Mouse (Mus musculus) midbrain, embryonic 13.5 days (tissue): ENCODE measurements around the gene Ergic2. TPM values are rescaled to one million over a fixed set of nuclear protein-coding genes. Genes with fewer than 3 reads are reported as not detected.

Experiments
- ATAC-seq: fragments of 200-750 bp; cut with Nextera tagmentation; 2 replicates; pipeline ENCODE4 v1.8.0; 2017; ENCODE audit warnings: mild to moderate bottlenecking, moderate TSS enrichment, moderate library complexity
- H3K27ac ChIP-seq: fragments of 300-500 bp; sonication (generic); 2 replicates; pipeline ENCODE4 v1.5.1; 2015; ENCODE audit warnings: inconsistent platforms, mild to moderate bottlenecking, moderate library complexity
- H3K27me3 ChIP-seq: fragments of 300-500 bp; sonication (generic); 2 replicates; pipeline ENCODE4 v1.6.1; 2015; ENCODE audit warnings: mild to moderate bottlenecking, inconsistent platforms
- H3K36me3 ChIP-seq: fragments of 300-500 bp; sonication (generic); 2 replicates; pipeline ENCODE4 v1.6.1; 2015; ENCODE audit warnings: mild to moderate bottlenecking, inconsistent platforms
- H3K4me1 ChIP-seq: fragments of 300-500 bp; sonication (generic); replicated peaks from 2 replicates; pipeline ENCODE4 v1.6.1; 2015; ENCODE audit warnings: inconsistent platforms
- H3K4me2 ChIP-seq: fragments of 300-500 bp; sonication (generic); replicated peaks from 2 replicates; pipeline ENCODE4 v1.6.1; 2015; ENCODE audit warnings: moderate library complexity, mild to moderate bottlenecking, inconsistent platforms
- H3K4me3 ChIP-seq: fragments of 300-500 bp; sonication (generic); replicated peaks from 2 replicates; pipeline ENCODE4 v1.5.1; 2015; ENCODE audit warnings: mild to moderate bottlenecking, inconsistent platforms
- H3K9ac ChIP-seq: fragments of 300-500 bp; sonication (generic); replicated peaks from 2 replicates; pipeline ENCODE4 v1.6.1; 2015; ENCODE audit warnings: mild to moderate bottlenecking, inconsistent platforms
- H3K9me3 ChIP-seq: fragments of 300-500 bp; sonication (generic); 2 replicates; pipeline ENCODE4 v1.6.1; 2016; ENCODE audit warnings: mild to moderate bottlenecking, inconsistent platforms
- WGBS: fragments of 180-500 bp; shearing (Covaris S2); methylation state at CpG from one replicate; pipeline ENCODE4 v1.1.7; 2015; 5-methylcytosine and 5-hydroxymethylcytosine counted together
- polyA plus RNA-seq: library from polyadenylated mRNA; unstranded; fragments of >200 nt; fragmentation: Nextera tagmentation; extraction: Ambion mirVana; gene quantifications from 2 replicates; pipeline ENCODE4 v1.2.1, GENCODE M21; 2015

Gene Ergic2
- 190 and 235 TPM in 2 replicates for polyA plus RNA-seq

DNA sequence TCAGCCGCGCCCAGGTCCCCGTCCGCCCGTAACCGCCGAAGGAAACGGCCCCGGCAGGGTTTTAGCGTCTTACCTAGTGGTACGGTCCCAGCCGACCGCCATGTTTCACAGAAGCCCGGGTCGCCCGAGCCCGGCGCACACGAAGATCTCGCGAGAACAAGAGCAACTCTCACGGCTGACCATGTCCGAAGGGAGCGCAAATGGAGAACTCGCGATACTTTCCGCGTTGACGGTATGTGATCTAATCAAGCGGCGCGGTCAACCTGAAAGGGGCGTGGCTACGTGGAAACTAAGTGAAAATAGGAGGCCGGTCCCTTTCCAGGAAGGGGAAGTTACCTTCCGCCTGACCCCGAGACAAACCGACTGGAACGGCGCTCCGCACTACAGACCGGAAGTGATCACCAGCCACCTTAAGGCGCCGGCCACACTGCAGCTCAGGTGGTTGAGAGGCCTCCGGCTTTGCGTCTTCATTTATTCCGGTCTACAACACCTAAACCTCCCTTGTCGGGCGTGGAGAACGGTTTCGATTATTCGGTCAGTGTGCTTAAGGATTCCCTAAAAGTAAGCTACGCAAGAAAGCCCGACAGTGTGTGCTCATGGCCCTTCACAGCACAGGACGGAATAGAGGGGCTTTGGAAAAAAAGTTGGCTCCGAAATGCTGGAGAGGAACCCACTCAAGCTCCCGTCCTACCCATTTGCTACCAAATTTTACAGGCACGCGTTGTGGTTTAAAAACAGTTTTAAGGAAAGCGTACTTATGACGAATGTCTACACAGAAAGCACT is at the start of gene Ergic2:
Gene Ergic2 (minus strand): TSS at position 478 of the 784 bp plus-strand sequence.
- H3K9ac ChIP-seq: peak within 1 kb of the TSS; percentile 97
- H3K27ac ChIP-seq: peak within 1 kb of the TSS; percentile 89
- peak; percentile 99 for ATAC-seq
- no peaks in the 10 kb centered on the region for H3K27me3 ChIP-seq
- under 1% methylated on average over 61 of the region's 61 CpGs for WGBS
- H3K9me3 ChIP-seq: no peaks in the 10 kb centered on the region
- H3K4me3 ChIP-seq: peak within 1 kb of the TSS; percentile 88
- H3K4me2 ChIP-seq: peak within 1 kb of the TSS; percentile 72
- peaks cover 26% of the 10 kb centered on the region for H3K4me1 ChIP-seq
- no peaks in the 10 kb centered on the region for H3K36me3 ChIP-seq

DNA sequence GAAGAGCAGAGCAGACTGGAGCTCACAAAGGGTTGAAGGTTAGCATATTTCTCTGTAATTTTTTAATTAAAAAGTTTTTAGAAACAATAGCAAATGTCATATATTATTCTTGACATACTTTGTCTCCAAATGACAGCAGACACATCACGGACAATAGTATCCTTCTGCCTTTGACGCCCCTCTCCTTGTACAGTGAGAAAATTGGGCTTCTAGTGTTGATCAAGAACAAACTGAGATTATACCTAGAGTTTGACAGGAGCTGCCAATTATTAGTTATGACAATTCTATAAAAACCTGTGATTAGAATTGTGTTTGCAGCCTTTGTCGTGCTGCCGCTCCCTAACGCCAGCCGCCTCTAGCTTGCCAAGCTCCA is 48.5 kb upstream of the Ergic2 start:
- peak; percentile 37 for ATAC-seq
- peak overlapping the region; percentile 71 for H3K27ac ChIP-seq
- 84% methylated on average over 6 of the region's 6 CpGs for WGBS

DNA sequence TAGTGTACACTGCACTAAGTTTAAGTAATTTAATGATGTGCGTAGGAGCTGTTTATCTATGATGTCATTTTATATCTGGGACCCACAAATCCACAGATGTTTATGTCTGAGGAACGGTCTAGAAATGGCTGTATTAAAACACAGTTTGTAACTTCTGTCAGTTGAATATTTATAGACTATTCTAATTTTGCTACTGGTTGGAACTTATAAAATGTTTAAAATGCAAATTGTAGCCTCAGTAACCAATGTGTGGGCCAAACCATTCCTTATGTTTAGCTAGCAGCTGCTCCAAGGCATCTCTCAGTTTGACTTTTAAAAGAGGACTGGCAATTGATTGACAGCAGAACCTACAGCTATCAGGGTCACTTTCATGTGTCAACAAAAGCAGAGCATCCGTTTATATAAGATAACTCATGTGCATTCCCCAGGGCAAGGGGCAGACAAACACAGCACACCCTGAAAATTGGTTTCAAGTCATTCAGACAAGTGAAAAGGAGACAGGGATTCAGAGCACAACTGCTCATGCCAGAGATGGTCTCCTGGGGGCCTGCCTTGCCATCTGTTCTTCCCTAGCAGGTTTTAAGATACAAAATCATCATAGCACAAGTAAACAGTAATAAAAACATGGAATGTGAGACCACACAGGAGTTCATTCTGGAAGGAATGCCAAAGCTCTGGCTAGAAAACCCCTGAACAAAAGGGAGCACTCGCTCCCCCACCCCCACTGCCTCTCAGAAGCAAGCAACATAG is 48.0 kb upstream of the Ergic2 start:
- no peak overlapping the region for H3K9ac ChIP-seq
- H3K36me3 ChIP-seq: no peaks in the 10 kb centered on the region
- H3K4me3 ChIP-seq: no peak overlapping the region
- no peaks in the 10 kb centered on the region for H3K27me3 ChIP-seq
- 45% methylated on average over 4 of the region's 4 CpGs for WGBS
- peak; percentile 90 for ATAC-seq
- H3K9me3 ChIP-seq: no peaks in the 10 kb centered on the region
- peak overlapping the region; percentile 71 for H3K27ac ChIP-seq
- H3K4me1 ChIP-seq: peaks cover 20% of the 10 kb centered on the region
- no peak overlapping the region for H3K4me2 ChIP-seq

More for the DNA sequence above, 48.5 kb upstream of the Ergic2 start:
- Histone ChIP-seq H3K27me3 (no peaks in the 10 kb centered on the region), H3K4me1 (peaks cover 20% of the 10 kb centered on the region), H3K9me3 (no peaks in the 10 kb centered on the region), H3K36me3 (no peaks in the 10 kb centered on the region), H3K9ac (no peak overlapping the region), H3K4me2 (no peak overlapping the region), H3K4me3 (no peak overlapping the region)

DNA sequence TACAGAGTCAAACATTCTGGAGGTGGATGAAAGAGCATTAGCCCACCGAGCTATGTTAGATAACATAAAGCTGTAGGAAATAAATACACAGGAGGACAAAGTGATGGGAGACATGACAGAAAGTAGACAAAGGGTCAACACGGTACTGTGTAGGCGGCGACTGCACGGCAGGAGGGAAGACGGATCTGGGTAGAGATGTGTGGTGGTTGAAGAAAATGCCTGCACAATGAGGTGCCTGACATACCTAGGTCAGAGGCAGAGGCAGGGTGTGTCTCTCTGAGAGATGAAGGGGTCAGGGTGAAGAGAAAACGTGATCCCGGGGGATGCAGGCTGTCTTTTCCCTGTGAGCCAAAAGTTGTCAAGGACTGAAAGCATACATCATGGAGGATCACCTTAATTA is 46.9 kb upstream of the Ergic2 start:
- no peaks in the 10 kb centered on the region for H3K36me3 ChIP-seq
- no peak overlapping the region for H3K4me2 ChIP-seq
- H3K4me3 ChIP-seq: no peak overlapping the region
- H3K27me3 ChIP-seq: no peaks in the 10 kb centered on the region
- no peak overlapping the region for H3K27ac ChIP-seq
- no peak overlapping the region for H3K9ac ChIP-seq
- 83% methylated on average over 8 of the region's 8 CpGs for WGBS
- H3K9me3 ChIP-seq: no peaks in the 10 kb centered on the region
- ATAC-seq: peak; percentile 64; the same call in 1 of the 2 replicates
- peaks cover 20% of the 10 kb centered on the region for H3K4me1 ChIP-seq

GRCm38 (mm10) chr6:148257805-148258204 is 45.6 kb upstream of the Ergic2 start:
- Histone ChIP-seq H3K4me1 (peaks cover 25% of the 10 kb centered on the region), H3K4me2 (no peak overlapping the region), H3K27me3 (no peaks in the 10 kb centered on the region), H3K9me3 (no peaks in the 10 kb centered on the region), H3K27ac (no peak overlapping the region), H3K9ac (no peak overlapping the region), H3K36me3 (no peaks in the 10 kb centered on the region), H3K4me3 (no peak overlapping the region)
- ATAC-seq: no peak
- 84% methylated on average over 2 of the region's 2 CpGs for WGBS

DNA sequence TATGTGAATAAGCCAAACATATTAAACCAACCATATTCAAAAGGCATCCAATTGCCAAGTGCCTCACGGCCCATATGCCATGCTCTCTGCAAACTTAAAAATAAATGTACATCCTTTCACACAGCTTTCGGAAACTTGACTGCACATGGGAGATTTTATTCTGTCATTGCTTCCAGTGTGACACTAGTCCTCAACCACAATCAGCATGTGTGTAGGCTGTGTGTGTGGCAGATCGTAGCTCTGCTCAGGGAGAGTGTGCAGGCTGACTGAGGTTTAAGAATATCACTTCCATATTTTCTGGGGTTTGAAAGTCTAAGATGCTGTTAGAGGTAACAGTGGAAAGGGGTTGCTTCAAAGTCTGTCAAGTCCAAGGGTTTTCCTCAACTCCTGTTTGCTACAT is 43.9 kb upstream of the Ergic2 start:
- no peak overlapping the region for H3K4me2 ChIP-seq
- no peak for ATAC-seq
- H3K36me3 ChIP-seq: no peaks in the 10 kb centered on the region
- H3K27me3 ChIP-seq: no peaks in the 10 kb centered on the region
- H3K27ac ChIP-seq: no peak overlapping the region
- H3K9me3 ChIP-seq: no peaks in the 10 kb centered on the region
- WGBS: 94% methylated on average over 3 of the region's 3 CpGs
- no peak overlapping the region for H3K9ac ChIP-seq
- H3K4me1 ChIP-seq: peaks cover 34% of the 10 kb centered on the region
- H3K4me3 ChIP-seq: no peak overlapping the region

GRCm38 (mm10) chr6:148255395-148256053 is 43.4 kb upstream of the Ergic2 start:
- WGBS: 44% methylated on average over 1 of the region's 1 CpGs
- Histone ChIP-seq H3K9ac (no peak overlapping the region), H3K9me3 (no peaks in the 10 kb centered on the region), H3K36me3 (no peaks in the 10 kb centered on the region), H3K27ac (no peak overlapping the region), H3K27me3 (no peaks in the 10 kb centered on the region), H3K4me3 (no peak overlapping the region), H3K4me2 (no peak overlapping the region), H3K4me1 (peaks cover 28% of the 10 kb centered on the region)
- ATAC-seq: no peak

DNA sequence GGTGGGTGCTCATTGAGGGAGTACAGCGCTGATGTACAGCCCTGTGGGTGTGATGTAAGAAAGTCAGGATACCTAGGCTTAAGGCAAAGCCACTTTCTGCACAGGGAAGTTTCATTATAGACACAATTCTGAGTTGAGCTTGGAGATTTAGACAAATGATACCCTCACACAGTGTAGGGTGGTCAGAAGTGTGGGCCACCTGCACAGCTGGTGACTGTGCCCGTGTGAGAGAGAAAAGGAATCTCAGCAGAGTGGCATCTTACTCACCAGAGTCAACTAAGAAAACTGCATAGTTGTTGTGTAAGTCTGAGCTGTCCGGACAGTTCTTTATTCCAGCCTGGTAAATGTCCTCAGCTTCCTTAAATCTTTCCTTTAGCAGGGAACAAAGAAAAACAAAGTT is 37.0 kb upstream of the Ergic2 start:
- H3K4me3 ChIP-seq: no peak overlapping the region
- ATAC-seq: no peak
- WGBS: 81% methylated on average over 3 of the region's 3 CpGs

DNA sequence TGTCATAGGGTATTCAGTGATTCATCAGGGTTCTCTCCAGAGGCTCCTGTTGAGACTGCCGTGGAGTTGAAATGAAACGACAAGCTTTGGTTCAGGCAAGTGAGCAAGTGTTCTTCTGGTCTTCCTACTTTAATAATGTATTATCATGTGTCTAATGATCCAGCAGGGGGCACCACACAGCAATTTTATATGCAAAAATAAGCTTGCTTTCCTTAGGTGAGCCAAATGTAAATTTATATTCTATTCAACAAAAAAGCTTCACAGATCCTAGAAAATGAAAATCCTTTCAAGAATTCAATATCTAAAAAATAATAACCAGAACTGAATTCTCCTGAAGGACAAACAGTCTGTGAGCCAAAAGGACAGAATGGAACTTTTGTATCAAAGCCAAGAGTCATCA is 36.5 kb upstream of the Ergic2 start:
- 0 out of 2 replicates have a peak, but pooled peaks have one; percentile 43 for ATAC-seq
- no peak overlapping the region for H3K9ac ChIP-seq
- no peak overlapping the region for H3K4me2 ChIP-seq
- no peaks in the 10 kb centered on the region for H3K36me3 ChIP-seq
- 44% methylated on average over 2 of the region's 2 CpGs for WGBS
- H3K4me1 ChIP-seq: peaks cover 15% of the 10 kb centered on the region; the same call in 1 of the 2 replicates
- no peak overlapping the region for H3K27ac ChIP-seq
- H3K4me3 ChIP-seq: no peak overlapping the region
- no peaks in the 10 kb centered on the region for H3K9me3 ChIP-seq
- H3K27me3 ChIP-seq: no peaks in the 10 kb centered on the region

More for the DNA sequence above, 37.0 kb upstream of the Ergic2 start:
- Histone ChIP-seq H3K4me1 (peaks cover 15% of the 10 kb centered on the region; the same call in 1 of the 2 replicates), H3K9ac (no peak overlapping the region), H3K36me3 (no peaks in the 10 kb centered on the region), H3K9me3 (no peaks in the 10 kb centered on the region), H3K4me2 (no peak overlapping the region), H3K27ac (no peak overlapping the region), H3K27me3 (no peaks in the 10 kb centered on the region)

DNA sequence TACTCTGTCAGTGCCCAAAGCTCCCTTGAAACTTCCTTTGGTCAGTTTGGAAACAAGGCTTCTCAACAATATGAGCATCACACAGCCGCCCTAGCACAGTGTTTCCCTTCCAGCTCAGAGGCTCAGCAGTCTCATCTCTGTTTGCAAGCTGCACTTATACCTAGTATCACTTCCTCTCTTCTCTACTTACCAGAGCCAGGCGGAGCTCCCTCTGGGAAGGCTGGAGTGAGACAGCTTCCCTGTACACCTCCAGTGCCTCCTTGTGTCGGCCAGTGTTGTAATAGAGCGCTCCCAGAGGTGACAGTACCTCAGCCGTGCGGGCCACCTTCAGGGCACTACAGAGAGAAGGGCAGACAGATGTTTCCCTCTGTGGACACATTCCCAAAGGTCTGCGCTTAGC is 34.4 kb upstream of the Ergic2 start:
- no peak for ATAC-seq
- no peaks in the 10 kb centered on the region for H3K27me3 ChIP-seq
- H3K27ac ChIP-seq: no peak overlapping the region
- H3K4me1 ChIP-seq: no peaks in the 10 kb centered on the region
- no peak overlapping the region for H3K4me3 ChIP-seq
- no peaks in the 10 kb centered on the region for H3K36me3 ChIP-seq
- H3K9ac ChIP-seq: no peak overlapping the region
- H3K4me2 ChIP-seq: no peak overlapping the region
- WGBS: 83% methylated on average over 7 of the region's 7 CpGs
- H3K9me3 ChIP-seq: no peaks in the 10 kb centered on the region

GRCm38 (mm10) chr6:148244836-148245235 is 32.7 kb upstream of the Ergic2 start:
- ATAC-seq: no peak
- Histone ChIP-seq H3K4me2 (no peak overlapping the region), H3K9ac (no peak overlapping the region), H3K9me3 (no peaks in the 10 kb centered on the region), H3K4me3 (no peak overlapping the region), H3K4me1 (no peaks in the 10 kb centered on the region), H3K27ac (no peak overlapping the region), H3K27me3 (no peaks in the 10 kb centered on the region), H3K36me3 (no peaks in the 10 kb centered on the region)
- WGBS: 71% methylated on average over 1 of the region's 1 CpGs

- ATAC-seq: no peak
- no peak overlapping the region for H3K4me3 ChIP-seq
- WGBS: 62% methylated on average over 3 of the region's 3 CpGs
- no peaks in the 10 kb centered on the region for H3K36me3 ChIP-seq
- no peak overlapping the region for H3K27ac ChIP-seq
- no peaks in the 10 kb centered on the region for H3K9me3 ChIP-seq
- H3K4me1 ChIP-seq: no peaks in the 10 kb centered on the region
- no peaks in the 10 kb centered on the region for H3K27me3 ChIP-seq
- H3K4me2 ChIP-seq: no peak overlapping the region
- H3K9ac ChIP-seq: no peak overlapping the region
Measured at GRCm38 (mm10) chr6:148242304-148242703, 30.1 kb upstream of the Ergic2 start.
